Mouse (Mus musculus) spleen, adult 2 months (tissue): ENCODE results near the gene Btbd18.

Experiments used
- CTCF ChIP-seq: fragments of 200-500 bp; IDR thresholded peaks from 2 replicates; pipeline ENCODE4 v1.5.1; 2011; ENCODE audit warnings: mild to moderate bottlenecking, inconsistent platforms; ENCODE audit not compliant: insufficient read depth, insufficient read length, insufficient replicate concordance; ENCODE audit errors: extremely low read depth
- POLR2A ChIP-seq: fragments of 200-500 bp; IDR thresholded peaks from 2 replicates; pipeline ENCODE4 v1.6.1; 2011; ENCODE audit warnings: low read depth, low read length, inconsistent platforms

DNA sequence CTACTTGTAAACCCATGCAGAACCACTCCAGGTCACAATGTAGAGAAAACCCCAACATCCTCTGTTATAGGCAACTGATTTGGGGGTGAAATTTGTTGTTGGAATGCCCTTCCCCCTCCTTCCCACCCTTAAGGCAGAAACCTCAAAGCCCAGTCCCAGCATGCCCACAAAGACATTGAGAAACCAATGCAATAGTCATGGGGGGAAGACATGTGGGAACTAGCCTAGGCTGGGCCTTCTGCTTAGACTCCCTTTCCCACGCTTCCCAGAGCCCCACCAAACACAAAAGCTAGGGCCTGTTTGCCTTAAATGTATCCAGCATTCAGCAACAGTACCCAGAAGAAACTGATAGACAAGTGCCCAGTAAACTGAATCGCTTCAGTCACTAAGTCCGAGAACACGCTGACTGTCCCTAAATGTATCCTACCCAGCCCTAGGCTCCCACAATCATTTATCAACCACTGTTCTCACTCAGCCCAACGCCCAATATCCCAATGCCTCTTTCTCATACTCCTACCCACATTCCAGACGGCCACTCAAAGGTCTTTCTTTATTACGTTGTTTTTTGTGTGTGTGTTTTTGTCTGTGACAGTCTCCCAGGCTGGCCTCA lies 32.4 kb upstream of the Btbd18 start:
- no peak for TF ChIP-seq POLR2A
- TF ChIP-seq CTCF: no peak
